Mouse (Mus musculus) liver, embryonic 14.5 days (tissue): ENCODE measurements around the gene Ftsj3. TPM values are rescaled to one million over a fixed set of nuclear protein-coding genes. Genes with fewer than 3 reads are reported as not detected.

Experiments
- ATAC-seq: fragments of 200-750 bp; cut with Nextera tagmentation; 2 replicates; pipeline ENCODE4 v1.8.0; 2017; ENCODE audit warnings: moderate number of reproducible peaks, mild to moderate bottlenecking, moderate library complexity; ENCODE audit not compliant: insufficient read depth
- DNase-seq, 3 experiments: peaks; one replicate each; pipeline ENCODE4 v3.0.0-alpha.2; 2012 to 2013; ENCODE audit warnings: low read depth in 3 of 3, low spot score in 3 of 3
- H3K27ac ChIP-seq: fragments of 300-500 bp; sonication (generic); 2 replicates; pipeline ENCODE4 v1.5.1; 2014; ENCODE audit warnings: moderate library complexity, mild to moderate bottlenecking, control low read depth, inconsistent platforms
- H3K27me3 ChIP-seq: fragments of 300-500 bp; sonication (generic); 2 replicates; pipeline ENCODE4 v1.6.1; 2014; ENCODE audit warnings: mild to moderate bottlenecking, low read length, moderate library complexity; ENCODE audit not compliant: control insufficient read depth, insufficient read depth
- H3K36me3 ChIP-seq: fragments of 300-500 bp; sonication (generic); replicated peaks from 2 replicates; pipeline ENCODE4 v1.6.1; 2014; ENCODE audit warnings: low read depth; ENCODE audit not compliant: control insufficient read depth, insufficient read depth
- H3K4me1 ChIP-seq, 2 experiments: fragments of 200-500 bp in 1 of 2; fragments of 300-500 bp in 1 of 2; sonication (generic) in 1 of 2; replicated peaks; 2 replicates each; pipeline ENCODE4 v1.6.1; 2012 to 2014; ENCODE audit warnings: antibody characterized with exemption in 1 of 2, inconsistent platforms in 1 of 2, low read length in 1 of 2; ENCODE audit not compliant: control insufficient read depth in 2 of 2, insufficient read depth in 2 of 2
- H3K4me2 ChIP-seq: fragments of 300-500 bp; sonication (generic); 2 replicates; pipeline ENCODE4 v1.6.1; 2014; ENCODE audit warnings: low read depth, mild to moderate bottlenecking, control low read depth, moderate library complexity
- H3K4me3 ChIP-seq, 2 experiments: fragments of 200-500 bp in 1 of 2; fragments of 300-500 bp in 1 of 2; sonication (generic) in 1 of 2; 2 replicates each; pipeline ENCODE4 v1.5.1; 2012 to 2014; ENCODE audit warnings: low read depth in 2 of 2, low read length in 2 of 2, mild to moderate bottlenecking in 2 of 2, control low read depth in 1 of 2, inconsistent platforms in 1 of 2, moderate library complexity in 1 of 2; ENCODE audit not compliant: insufficient read depth in 1 of 2
- H3K9ac ChIP-seq: fragments of 300-500 bp; sonication (generic); replicated peaks from 2 replicates; pipeline ENCODE4 v1.6.1; 2014; ENCODE audit warnings: mild to moderate bottlenecking, control low read depth, moderate library complexity
- H3K9me3 ChIP-seq: fragments of 300-500 bp; sonication (generic); 2 replicates; pipeline ENCODE4 v1.6.1; 2016; ENCODE audit warnings: low read length, mixed read lengths; ENCODE audit not compliant: control insufficient read depth
- CTCF ChIP-seq: IDR thresholded peaks from 2 replicates; pipeline ENCODE4 v1.5.1; 2016; ENCODE audit warnings: antibody characterized with exemption, low read depth, control low read depth
- EP300 ChIP-seq: IDR thresholded peaks from 2 replicates; pipeline ENCODE4 v1.6.1; 2016; ENCODE audit warnings: antibody characterized with exemption, low read depth
- WGBS: fragments of 180-500 bp; shearing (Covaris S2); extraction: QIAGEN DNeasy Blood & Tissue Kit; methylation state at CpG from one replicate; pipeline ENCODE4 v1.1.7; 2014; ENCODE audit not compliant: insufficient replicate concordance; 5-methylcytosine and 5-hydroxymethylcytosine counted together
- polyA plus RNA-seq, 2 experiments: library from polyadenylated mRNA; depleted of rRNA in 1 of 2; stranded (reverse) in 1 of 2; unstranded in 1 of 2; fragments of >200 nt; fragmentation: Nextera tagmentation in 1 of 2; extraction: Ambion mirVana in 1 of 2; gene quantifications; 2 replicates each; pipeline versions ENCODE4 v1.2.1 to v1.2.3; 2012 to 2014

Gene Ftsj3
- polyA plus RNA-seq, 2 experiments, result 25.7 to 36.8 TPM

GRCm38 (mm10) chr11:106273811-106274210 is 17.9 kb upstream of the Ftsj3 start:
- peak overlapping the region in 1 of 2 experiments; percentile 85; a peak in 1 of 4 replicates for H3K4me3 ChIP-seq
- peak overlapping the region; percentile 87 for H3K4me2 ChIP-seq
- no peak for DNase-seq
- no peaks in the 10 kb centered on the region for H3K36me3 ChIP-seq
- WGBS, result 80% methylated on average over 6 of the region's 6 CpGs
- H3K4me1 ChIP-seq, result peaks cover 17 to 34% of the 10 kb centered on the region in 2 experiments
- TF ChIP-seq EP300, result no peak
- TF ChIP-seq CTCF, result no peak
- no peaks in the 10 kb centered on the region for H3K9me3 ChIP-seq
- H3K27me3 ChIP-seq, result no peaks in the 10 kb centered on the region
- no peak overlapping the region for H3K27ac ChIP-seq
- ATAC-seq, result no peak
- H3K9ac ChIP-seq, result no peak overlapping the region

DNA sequence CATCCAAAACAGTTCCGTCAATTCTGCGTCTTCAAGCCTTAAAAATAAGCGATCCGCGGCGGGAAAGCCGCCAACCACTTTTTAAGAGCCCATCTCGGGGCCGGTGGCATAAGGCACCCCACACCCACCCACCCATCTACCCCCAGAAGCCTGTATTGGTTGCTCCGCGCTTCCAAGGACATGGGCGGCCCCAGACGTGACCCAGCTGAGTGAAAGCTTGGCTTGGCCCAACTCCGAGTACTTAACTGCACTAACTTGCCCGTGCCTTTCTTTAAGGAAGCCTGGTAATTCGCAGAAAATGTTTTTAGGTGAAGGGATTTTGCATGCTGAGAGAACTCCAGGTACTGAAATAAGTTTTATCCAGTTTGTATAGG is 17.4 kb upstream of the Ftsj3 start:
- Histone ChIP-seq H3K9me3 (no peaks in the 10 kb centered on the region), H3K27ac (peak overlapping the region; percentile 63), H3K4me2 (peak overlapping the region; percentile 87), H3K9ac (peak overlapping the region; percentile 66), H3K36me3 (no peaks in the 10 kb centered on the region), H3K4me3 (peak overlapping the region; percentile 67 to 85), H3K4me1 (peaks cover 17 to 37% of the 10 kb centered on the region in 2 experiments), H3K27me3 (no peaks in the 10 kb centered on the region)
- DNase-seq (no peak), ATAC-seq (peak; percentile 9; the same call in 1 of the 2 replicates)
- 7% methylated on average over 16 of the region's 16 CpGs for WGBS
- TF ChIP-seq EP300 (no peak), CTCF (no peak)

GRCm38 (mm10) chr11:106272644-106273310 is 16.9 kb upstream of the Ftsj3 start, which contains the start of gene Smarcd2:
TSS of gene Smarcd2 (minus strand) at chr11:106272972.
- peak within 1 kb of the TSS; percentile 95 for H3K9ac ChIP-seq
- under 1% methylated on average over 72 of the region's 72 CpGs for WGBS
- DNase-seq, result peak; percentile 98

GRCm38 (mm10) chr11:106271794-106272643 is 16.1 kb upstream of the Ftsj3 start:
- peaks cover 3% of the 10 kb centered on the region for H3K36me3 ChIP-seq
- H3K27ac ChIP-seq, result peak overlapping the region; percentile 58
- peaks cover 17 to 37% of the 10 kb centered on the region in 2 experiments for H3K4me1 ChIP-seq
- peak overlapping the region; percentile 92 for H3K4me2 ChIP-seq
- H3K27me3 ChIP-seq, result no peaks in the 10 kb centered on the region
- peak overlapping the region; percentile 95 for H3K9ac ChIP-seq
- TF ChIP-seq EP300, result no peak
- TF ChIP-seq CTCF, result no peak; the same call in 1 of the 2 replicates
- ATAC-seq (peak; percentile 48), DNase-seq (no peak)
- WGBS, result 1% methylated on average over 41 of the region's 41 CpGs
- no peaks in the 10 kb centered on the region for H3K9me3 ChIP-seq
- peak overlapping the region; percentile 76 to 85 for H3K4me3 ChIP-seq

More at GRCm38 (mm10) chr11:106272644-106273310, 16.9 kb upstream of the Ftsj3 start, which contains the start of gene Smarcd2:
- Histone ChIP-seq H3K4me2 (peak within 1 kb of the TSS; percentile 92), H3K27ac (peak within 1 kb of the TSS; percentile 63), H3K36me3 (no peaks in the 10 kb centered on the region; the same call in 1 of the 2 replicates), H3K9me3 (no peaks in the 10 kb centered on the region), H3K4me1 (peaks cover 17 to 37% of the 10 kb centered on the region in 2 experiments), H3K27me3 (no peaks in the 10 kb centered on the region), H3K4me3 (peak within 1 kb of the TSS; percentile 76 to 85)
- ATAC-seq, result peak; percentile 93
- TF ChIP-seq CTCF (no peak), EP300 (peak; percentile 47)
